Mouse (Mus musculus) kidney, embryonic 16.5 days (tissue): ENCODE data around the gene Adprhl1. TPM values are rescaled to one million over a fixed set of nuclear protein-coding genes. Genes with fewer than 3 reads are reported as not detected.

Experiments
- ATAC-seq: fragments of 200-750 bp; cut with Nextera tagmentation; 2 replicates; pipeline ENCODE4 v1.8.0; 2017; ENCODE audit warnings: moderate TSS enrichment; ENCODE audit not compliant: low FRiP score, low TSS enrichment
- H3K27ac ChIP-seq: fragments of 300-500 bp; sonication (generic); 2 replicates; pipeline ENCODE4 v1.5.1; 2014; ENCODE audit warnings: low read length
- H3K27me3 ChIP-seq: fragments of 300-500 bp; sonication (generic); 2 replicates; pipeline ENCODE4 v1.6.1; 2014; ENCODE audit warnings: low read length, control low read depth, mixed read lengths; ENCODE audit not compliant: insufficient read depth
- H3K36me3 ChIP-seq: fragments of 300-500 bp; sonication (generic); 2 replicates; pipeline ENCODE4 v1.6.1; 2014; ENCODE audit warnings: low read length, control low read depth, mixed read lengths; ENCODE audit not compliant: insufficient read depth
- H3K4me1 ChIP-seq: fragments of 300-500 bp; sonication (generic); 2 replicates; pipeline ENCODE4 v1.6.1; 2014; ENCODE audit warnings: low read length, control low read depth, mixed read lengths; ENCODE audit not compliant: insufficient read depth
- H3K4me2 ChIP-seq: fragments of 300-500 bp; sonication (generic); replicated peaks from 2 replicates; pipeline ENCODE4 v1.6.1; 2014; ENCODE audit warnings: low read depth, low read length
- H3K4me3 ChIP-seq: fragments of 300-500 bp; sonication (generic); 2 replicates; pipeline ENCODE4 v1.5.1; 2014; ENCODE audit warnings: mild to moderate bottlenecking, low read length
- H3K9ac ChIP-seq: fragments of 300-500 bp; sonication (generic); replicated peaks from 2 replicates; pipeline ENCODE4 v1.6.1; 2014; ENCODE audit warnings: low read length
- H3K9me3 ChIP-seq: fragments of 300-500 bp; sonication (generic); 2 replicates; pipeline ENCODE4 v1.6.1; 2016; ENCODE audit warnings: low read length, control low read depth
- WGBS: fragments of 180-500 bp; shearing (Covaris S2); extraction: QIAGEN DNeasy Blood & Tissue Kit; methylation state at CpG from one replicate; pipeline ENCODE4 v1.1.7; 2014; 5-methylcytosine and 5-hydroxymethylcytosine counted together
- polyA plus RNA-seq: library from polyadenylated mRNA; unstranded; fragments of >200 nt; fragmentation: Nextera tagmentation; extraction: Ambion mirVana; gene quantifications from 2 replicates; pipeline ENCODE4 v1.2.1, GENCODE M21; 2015

The Adprhl1 gene
- 0.16 and 0.46 TPM in 2 replicates for polyA plus RNA-seq

- Histone ChIP-seq H3K4me1 (no peaks in the 10 kb centered on the region), H3K27ac (no peak within 1 kb of the TSS), H3K4me3 (no peak within 1 kb of the TSS), H3K9ac (no peak within 1 kb of the TSS), H3K4me2 (no peak within 1 kb of the TSS), H3K9me3 (no peaks in the 10 kb centered on the region), H3K27me3 (no peaks in the 10 kb centered on the region), H3K36me3 (peaks cover 6% of the 10 kb centered on the region)
- peak; percentile 85 for ATAC-seq
- WGBS: 35% methylated on average over 8 of the region's 8 CpGs
Measured at GRCm38 (mm10) chr8:13254019-13254418, at the start of gene Adprhl1. Gene Adprhl1 (minus strand): TSS chr8:13254162.

DNA sequence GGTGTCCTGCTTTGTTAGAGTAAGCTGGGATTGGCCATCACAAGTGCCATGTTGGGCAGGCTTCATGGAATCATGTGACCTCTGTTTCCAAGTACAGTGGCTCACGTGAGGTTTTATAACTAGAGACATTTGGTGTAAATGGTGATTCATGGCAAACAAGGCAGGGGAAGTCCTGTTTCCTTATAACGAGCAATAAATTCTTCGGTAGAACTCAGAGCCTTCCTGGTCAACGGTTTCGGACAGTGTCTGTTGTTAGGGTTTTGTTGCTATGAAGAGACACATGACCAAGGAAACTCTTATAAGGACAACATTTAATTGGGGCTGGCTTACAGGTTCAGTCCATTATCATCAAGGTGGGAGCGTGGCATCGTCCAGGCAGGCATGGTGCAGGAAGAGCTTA, 47.1 kb upstream of the Adprhl1 start:
- no peaks in the 10 kb centered on the region for H3K9me3 ChIP-seq
- ATAC-seq: no peak

DNA sequence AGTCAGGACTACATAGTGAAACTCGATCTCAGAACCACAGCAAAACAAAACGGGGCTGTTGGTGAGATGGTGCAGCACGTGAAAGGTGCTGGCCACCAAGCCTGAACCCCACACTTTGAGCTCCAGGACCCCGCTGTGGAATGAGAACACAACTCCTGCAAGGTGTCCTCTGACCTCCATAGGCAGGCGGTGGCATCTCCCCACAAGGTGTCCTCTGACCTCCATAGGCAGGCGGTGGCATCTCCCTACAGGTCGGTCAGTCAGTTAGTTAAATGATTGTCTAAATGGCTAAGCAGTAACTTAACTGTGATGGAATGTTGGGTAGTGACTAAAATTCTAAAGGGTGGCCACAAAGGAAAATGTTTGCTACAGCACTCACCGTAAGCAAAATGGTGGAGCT, 45.6 kb upstream of the Adprhl1 start:
- peaks cover 55% of the 10 kb centered on the region for H3K36me3 ChIP-seq

More for the DNA sequence above, 47.1 kb upstream of the Adprhl1 start:
- Histone ChIP-seq H3K4me1 (no peaks in the 10 kb centered on the region), H3K9ac (no peak overlapping the region), H3K27me3 (no peaks in the 10 kb centered on the region), H3K36me3 (peaks cover 48% of the 10 kb centered on the region), H3K27ac (no peak overlapping the region), H3K4me2 (no peak overlapping the region), H3K4me3 (no peak overlapping the region)
- WGBS: 86% methylated on average over 7 of the region's 7 CpGs

GRCm38 (mm10) chr8:13293677-13294470, 39.9 kb upstream of the Adprhl1 start:
- Histone ChIP-seq H3K9me3 (no peaks in the 10 kb centered on the region), H3K27ac (no peak overlapping the region), H3K9ac (no peak overlapping the region), H3K4me3 (no peak overlapping the region), H3K36me3 (peaks cover 43% of the 10 kb centered on the region), H3K27me3 (no peaks in the 10 kb centered on the region), H3K4me1 (peaks cover 4% of the 10 kb centered on the region), H3K4me2 (no peak overlapping the region)
- WGBS: 84% methylated on average over 9 of the region's 9 CpGs
- no peak for ATAC-seq

More for the DNA sequence above, 45.6 kb upstream of the Adprhl1 start:
- H3K4me3 ChIP-seq: no peak overlapping the region
- no peak for ATAC-seq
- no peaks in the 10 kb centered on the region for H3K4me1 ChIP-seq
- H3K9ac ChIP-seq: no peak overlapping the region
- no peak overlapping the region for H3K27ac ChIP-seq
- WGBS: 91% methylated on average over 8 of the region's 8 CpGs
- no peaks in the 10 kb centered on the region for H3K27me3 ChIP-seq
- no peak overlapping the region for H3K4me2 ChIP-seq
- H3K9me3 ChIP-seq: no peaks in the 10 kb centered on the region

DNA sequence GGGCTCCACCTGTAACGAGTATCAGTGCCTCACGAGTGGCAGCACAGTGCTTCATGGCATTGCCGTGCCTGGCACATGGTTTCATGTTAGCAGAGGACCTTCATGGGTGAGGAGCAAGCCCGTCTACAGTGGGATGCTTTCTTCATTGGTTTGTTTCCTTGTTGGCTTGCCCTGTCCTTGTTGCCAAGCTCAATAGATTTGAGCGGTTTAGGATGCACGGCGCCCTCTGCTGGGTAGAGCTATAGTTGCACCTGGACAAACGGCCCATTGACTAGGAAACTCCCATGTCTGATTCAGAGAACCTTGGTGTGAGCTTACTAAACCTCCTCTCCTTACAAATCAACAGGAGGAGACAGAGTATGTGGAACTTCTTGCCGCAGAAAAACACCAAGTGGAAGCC, 38.4 kb upstream of the Adprhl1 start:
- Histone ChIP-seq H3K27me3 (no peaks in the 10 kb centered on the region), H3K4me2 (no peak overlapping the region), H3K9me3 (no peaks in the 10 kb centered on the region), H3K27ac (no peak overlapping the region), H3K36me3 (peaks cover 37% of the 10 kb centered on the region), H3K4me1 (peaks cover 9% of the 10 kb centered on the region), H3K4me3 (no peak overlapping the region), H3K9ac (no peak overlapping the region)
- 27% methylated on average over 9 of the region's 9 CpGs for WGBS
- ATAC-seq: no peak

GRCm38 (mm10) chr8:13288646-13289045, 34.7 kb upstream of the Adprhl1 start:
- ATAC-seq: no peak
- WGBS: 5% methylated on average over 6 of the region's 6 CpGs
- peak overlapping the region; percentile 97 for H3K27ac ChIP-seq

GRCm38 (mm10) chr8:13287692-13288623, 34.0 kb upstream of the Adprhl1 start, which contains the start of the genes Dcun1d2 and Tmco3:
Gene Dcun1d2 (minus strand): TSS chr8:13288131.
Gene Tmco3 (plus strand): TSS chr8:13288190.
- peaks cover 16% of the 10 kb centered on the region for H3K4me1 ChIP-seq
- H3K9me3 ChIP-seq: no peaks in the 10 kb centered on the region
- peak within 1 kb of the TSS; percentile 81 for H3K4me3 ChIP-seq
- H3K27me3 ChIP-seq: no peaks in the 10 kb centered on the region
- ATAC-seq: peak; percentile 93
- 0 out of 2 replicates have a peak, but pooled peaks cover 4% of the 10 kb centered on the region for H3K36me3 ChIP-seq
- peak within 1 kb of the TSS; percentile 88 for H3K9ac ChIP-seq
- under 1% methylated on average over 79 of the region's 79 CpGs for WGBS
- H3K4me2 ChIP-seq: peak within 1 kb of the TSS; percentile 65
- H3K27ac ChIP-seq: peak within 1 kb of the TSS; percentile 97

More at GRCm38 (mm10) chr8:13288646-13289045, 34.7 kb upstream of the Adprhl1 start:
- Histone ChIP-seq H3K9me3 (no peaks in the 10 kb centered on the region), H3K36me3 (peaks cover 7% of the 10 kb centered on the region; the same call in 1 of the 2 replicates), H3K4me1 (peaks cover 16% of the 10 kb centered on the region), H3K4me3 (peak overlapping the region; percentile 81), H3K9ac (peak overlapping the region; percentile 88), H3K4me2 (peak overlapping the region; percentile 65), H3K27me3 (no peaks in the 10 kb centered on the region)

DNA sequence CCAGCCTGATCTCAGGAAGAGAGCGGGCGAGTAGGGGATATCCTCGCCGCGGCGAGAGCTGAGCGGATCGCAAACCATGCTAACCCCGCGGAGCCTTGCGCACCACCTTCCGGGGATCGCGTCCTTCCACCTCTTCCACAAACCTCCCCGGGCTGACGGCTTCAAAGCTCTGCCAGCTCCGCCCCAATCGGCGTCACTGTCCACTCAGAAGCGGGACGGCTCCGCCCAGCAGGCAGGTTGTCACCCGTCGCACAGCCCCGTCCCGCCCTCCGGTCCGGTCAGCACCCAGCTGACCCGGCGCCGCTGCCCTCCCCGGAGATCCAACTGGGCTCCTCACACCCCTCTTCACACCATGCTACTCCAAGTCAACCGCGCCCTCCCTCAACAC, 33.3 kb upstream of the Adprhl1 start:
- Histone ChIP-seq H3K4me3 (peak overlapping the region; percentile 81), H3K27ac (peak overlapping the region; percentile 97), H3K4me2 (peak overlapping the region; percentile 65), H3K9ac (peak overlapping the region; percentile 88), H3K4me1 (peaks cover 16% of the 10 kb centered on the region), H3K36me3 (no peaks in the 10 kb centered on the region), H3K27me3 (no peaks in the 10 kb centered on the region), H3K9me3 (no peaks in the 10 kb centered on the region)
- WGBS: under 1% methylated on average over 34 of the region's 34 CpGs
- peak; percentile 89 for ATAC-seq

- WGBS: 82% methylated on average over 1 of the region's 1 CpGs
- Histone ChIP-seq H3K9ac (no peak overlapping the region), H3K36me3 (0 out of 2 replicates have a peak, but pooled peaks cover under 1% of the 10 kb centered on the region), H3K27ac (no peak overlapping the region), H3K9me3 (no peaks in the 10 kb centered on the region), H3K4me1 (peaks cover 7% of the 10 kb centered on the region; the same call in 1 of the 2 replicates), H3K4me3 (no peak overlapping the region), H3K4me2 (no peak overlapping the region), H3K27me3 (no peaks in the 10 kb centered on the region)
- no peak for ATAC-seq
Measured at GRCm38 (mm10) chr8:13283200-13283599, 29.2 kb upstream of the Adprhl1 start.
